Mouse (Mus musculus) heart, embryonic 15.5 days (tissue): Measurements from ENCODE around the gene Pcdh9. TPM values are rescaled to one million over a fixed set of nuclear protein-coding genes. Genes with fewer than 3 reads are reported as not detected.

ENCODE experiments used
- ATAC-seq: fragments of 200-750 bp; cut with Nextera tagmentation; replicated peaks from 2 replicates; pipeline ENCODE4 v1.8.0; 2017; ENCODE audit warnings: low read depth, moderate TSS enrichment; ENCODE audit not compliant: insufficient number of reproducible peaks, insufficient read depth, low FRiP score
- H3K27ac ChIP-seq: fragments of 300-500 bp; sonication (generic); 2 replicates; pipeline ENCODE4 v1.5.1; 2015; ENCODE audit warnings: mild to moderate bottlenecking, inconsistent platforms
- H3K27me3 ChIP-seq: fragments of 300-500 bp; sonication (generic); 2 replicates; pipeline ENCODE4 v1.6.1; 2015; ENCODE audit warnings: inconsistent platforms
- H3K36me3 ChIP-seq: fragments of 300-500 bp; sonication (generic); 2 replicates; pipeline ENCODE4 v1.6.1; 2015; ENCODE audit warnings: mild to moderate bottlenecking, inconsistent platforms
- H3K4me1 ChIP-seq: fragments of 300-500 bp; sonication (generic); replicated peaks from 2 replicates; pipeline ENCODE4 v1.6.1; 2015; ENCODE audit warnings: inconsistent platforms
- H3K4me2 ChIP-seq: fragments of 300-500 bp; sonication (generic); 2 replicates; pipeline ENCODE4 v1.6.1; 2015; ENCODE audit warnings: inconsistent platforms, mild to moderate bottlenecking, moderate library complexity
- H3K4me3 ChIP-seq: fragments of 300-500 bp; sonication (generic); 2 replicates; pipeline ENCODE4 v1.5.1; 2015; ENCODE audit warnings: mild to moderate bottlenecking, inconsistent platforms
- H3K9ac ChIP-seq: fragments of 300-500 bp; sonication (generic); 2 replicates; pipeline ENCODE4 v1.6.1; 2015; ENCODE audit warnings: mild to moderate bottlenecking, inconsistent platforms
- H3K9me3 ChIP-seq: fragments of 300-500 bp; sonication (generic); replicated peaks from 2 replicates; pipeline ENCODE4 v1.6.1; 2016; ENCODE audit warnings: inconsistent platforms
- WGBS: fragments of 180-500 bp; shearing (Covaris S2); methylation state at CpG from one replicate; pipeline ENCODE4 v1.1.7; 2015; ENCODE audit warnings: mixed read lengths; 5-methylcytosine and 5-hydroxymethylcytosine counted together
- polyA plus RNA-seq: library from polyadenylated mRNA; unstranded; fragments of >200 nt; fragmentation: Nextera tagmentation; extraction: Ambion mirVana; gene quantifications from 2 replicates; pipeline ENCODE4 v1.2.1, GENCODE M21; 2015

The Pcdh9 gene
- polyA plus RNA-seq, 1 experiment from 2014 or later, result 8.7 TPM

DNA sequence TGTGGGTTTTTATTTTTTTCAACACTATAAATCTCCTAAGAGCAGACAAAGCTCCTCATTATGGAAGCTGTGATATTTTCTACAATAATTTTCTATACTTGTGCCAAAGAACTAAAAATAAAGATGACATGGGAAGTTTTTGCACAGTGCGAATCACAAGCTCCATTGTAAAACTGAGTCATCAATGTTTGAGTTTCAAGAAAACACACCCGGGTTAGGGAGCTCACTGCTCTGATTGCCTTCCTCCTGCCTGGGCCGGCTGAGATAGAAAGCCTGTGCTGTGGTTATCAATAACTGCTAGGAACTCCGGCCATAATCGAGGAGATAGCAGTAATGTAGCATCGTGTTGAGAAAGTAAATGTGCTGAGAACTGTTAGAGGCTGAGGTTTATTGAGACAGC, 344.9 kb downstream of the Pcdh9 start:
- Histone ChIP-seq H3K9me3 (no peaks in the 10 kb centered on the region), H3K4me1 (no peaks in the 10 kb centered on the region), H3K4me3 (no peak overlapping the region), H3K4me2 (no peak overlapping the region), H3K36me3 (no peaks in the 10 kb centered on the region), H3K9ac (no peak overlapping the region), H3K27me3 (no peaks in the 10 kb centered on the region), H3K27ac (no peak overlapping the region)
- WGBS, result 52% methylated on average over 6 of the region's 6 CpGs
- ATAC-seq, result no peak

DNA sequence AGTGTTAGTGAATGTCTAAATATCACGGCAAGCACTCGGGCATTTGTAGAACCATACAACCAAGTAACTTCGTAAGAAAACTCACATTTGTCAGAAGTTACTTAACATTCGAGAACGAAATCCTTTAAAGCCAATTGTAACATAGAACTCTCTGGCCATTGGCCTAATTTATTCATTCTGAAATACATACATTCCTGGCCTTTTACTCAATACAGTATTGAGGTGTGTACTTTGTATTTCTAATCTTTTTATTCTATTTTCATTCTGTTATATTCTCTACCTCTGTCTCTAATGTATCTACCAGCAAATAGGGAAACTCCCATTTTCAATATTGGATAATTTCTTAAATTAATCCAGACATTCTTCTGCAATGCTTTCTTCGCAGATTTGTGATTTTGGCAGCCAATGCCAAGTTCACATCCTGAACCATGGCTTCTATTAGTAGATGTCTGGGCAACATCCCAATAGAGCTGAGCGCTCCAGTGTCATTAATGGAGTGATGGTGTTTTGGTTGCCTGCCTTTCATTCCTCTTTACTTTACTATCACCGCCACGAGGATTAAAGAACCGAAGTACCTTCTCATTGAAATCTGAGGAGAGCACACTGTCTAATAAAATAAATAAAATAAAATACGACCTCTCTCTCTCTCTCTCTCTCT, 346.4 kb downstream of the Pcdh9 start:
- Histone ChIP-seq H3K9ac (no peak overlapping the region), H3K27me3 (no peaks in the 10 kb centered on the region), H3K4me2 (no peak overlapping the region), H3K9me3 (no peaks in the 10 kb centered on the region), H3K4me1 (no peaks in the 10 kb centered on the region), H3K36me3 (no peaks in the 10 kb centered on the region), H3K4me3 (no peak overlapping the region), H3K27ac (no peak overlapping the region)
- no peak for ATAC-seq
- 79% methylated on average over 11 of the region's 11 CpGs for WGBS

DNA sequence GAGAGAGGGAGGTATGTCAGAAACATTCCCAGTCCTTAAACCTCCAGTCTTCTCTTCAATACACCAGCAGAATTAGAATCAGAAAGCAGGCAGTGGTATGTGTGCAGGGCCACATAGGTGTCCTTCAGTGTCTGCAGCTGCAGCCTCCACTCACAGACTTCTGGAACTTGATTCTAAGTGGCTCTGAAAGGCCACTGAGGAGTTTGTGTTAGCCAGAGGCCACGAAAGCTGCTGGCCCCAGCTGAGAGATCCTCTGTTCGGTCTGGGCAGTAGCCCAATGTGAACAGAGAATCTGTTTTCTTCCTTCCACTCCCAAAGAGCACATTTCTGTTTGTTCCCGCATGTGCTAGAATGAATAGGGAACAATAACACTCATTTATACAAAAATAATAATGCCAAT, 346.9 kb downstream of the Pcdh9 start:
- Histone ChIP-seq H3K36me3 (no peaks in the 10 kb centered on the region), H3K4me3 (no peak overlapping the region), H3K9me3 (no peaks in the 10 kb centered on the region), H3K4me2 (no peak overlapping the region), H3K27ac (no peak overlapping the region), H3K9ac (no peak overlapping the region), H3K4me1 (no peaks in the 10 kb centered on the region), H3K27me3 (no peaks in the 10 kb centered on the region)
- WGBS, result 70% methylated on average over 3 of the region's 3 CpGs
- no peak for ATAC-seq

DNA sequence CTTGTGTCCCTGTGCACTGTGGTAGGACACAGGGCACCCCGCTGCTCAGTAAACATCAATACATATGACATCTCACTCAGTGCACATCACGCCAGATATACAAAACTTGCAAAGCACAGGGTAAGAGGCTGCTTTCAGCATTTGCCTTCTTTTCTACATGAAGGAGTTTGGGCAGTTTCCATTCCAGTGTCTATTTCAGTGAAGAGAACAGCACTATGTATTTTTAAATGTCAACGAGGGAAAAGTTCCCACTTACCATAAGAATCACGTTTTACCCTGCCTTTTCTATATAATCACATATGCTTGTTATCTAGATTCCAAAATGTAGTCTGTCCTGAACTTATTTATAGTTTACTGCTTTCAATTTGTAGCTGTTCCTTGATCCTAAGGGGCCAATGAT, 355.6 kb downstream of the Pcdh9 start:
- H3K4me2 ChIP-seq, result no peak overlapping the region
- H3K27ac ChIP-seq, result no peak overlapping the region
- H3K9me3 ChIP-seq, result no peaks in the 10 kb centered on the region
- no peaks in the 10 kb centered on the region for H3K27me3 ChIP-seq
- no peak overlapping the region for H3K9ac ChIP-seq
- H3K4me1 ChIP-seq, result no peaks in the 10 kb centered on the region
- H3K36me3 ChIP-seq, result no peaks in the 10 kb centered on the region
- ATAC-seq, result no peak
- 66% methylated on average over 4 of the region's 4 CpGs for WGBS
- H3K4me3 ChIP-seq, result no peak overlapping the region

DNA sequence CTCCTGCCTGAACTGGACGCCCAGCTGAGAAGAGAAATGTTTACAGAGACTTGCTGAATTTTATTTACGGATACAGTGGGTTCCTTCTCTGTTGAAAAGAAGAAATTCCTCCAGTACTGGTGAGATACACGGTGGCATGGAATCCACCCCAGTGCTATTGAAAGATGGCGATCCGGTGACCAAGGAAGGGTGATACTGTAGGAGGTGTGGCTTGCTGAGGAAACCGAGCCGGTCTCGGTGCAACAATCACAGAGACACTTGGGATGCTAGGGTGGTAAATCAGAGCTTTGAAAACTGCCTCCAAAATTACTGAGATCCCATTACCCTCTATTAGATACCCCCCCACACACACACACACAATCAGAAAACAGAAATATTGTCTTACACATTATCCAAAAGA, 367.0 kb downstream of the Pcdh9 start:
- Histone ChIP-seq H3K36me3 (no peaks in the 10 kb centered on the region), H3K9me3 (no peaks in the 10 kb centered on the region), H3K4me1 (peaks cover 5% of the 10 kb centered on the region; the same call in 1 of the 2 replicates), H3K9ac (no peak overlapping the region), H3K4me2 (no peak overlapping the region), H3K4me3 (no peak overlapping the region), H3K27ac (no peak overlapping the region), H3K27me3 (no peaks in the 10 kb centered on the region)
- WGBS, result 68% methylated on average over 8 of the region's 8 CpGs
- no peak for ATAC-seq

DNA sequence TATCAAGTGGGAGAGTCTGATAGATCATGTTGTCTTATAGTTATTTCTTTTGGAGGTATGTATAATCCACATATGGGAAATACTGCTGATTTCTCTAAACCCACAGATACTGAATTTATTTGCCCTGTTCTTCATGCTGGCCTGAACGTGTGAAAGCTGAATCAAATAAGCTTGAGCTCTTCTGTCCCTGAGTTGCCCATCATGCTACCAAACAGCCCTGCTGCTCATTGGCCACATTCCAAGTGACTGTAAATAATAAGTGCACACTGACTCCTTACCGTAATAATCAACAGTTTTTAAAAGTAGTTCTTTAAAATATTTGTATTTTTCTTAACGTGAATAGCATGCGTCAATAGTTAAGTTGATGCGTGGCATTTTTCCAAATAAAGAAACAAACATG, 370.3 kb downstream of the Pcdh9 start:
- no peak for ATAC-seq
- H3K9me3 ChIP-seq, result no peaks in the 10 kb centered on the region
- H3K27ac ChIP-seq, result no peak overlapping the region
- 75% methylated on average over 5 of the region's 5 CpGs for WGBS
- no peak overlapping the region for H3K4me2 ChIP-seq
- H3K36me3 ChIP-seq, result no peaks in the 10 kb centered on the region
- H3K4me3 ChIP-seq, result no peak overlapping the region
- H3K27me3 ChIP-seq, result no peaks in the 10 kb centered on the region
- H3K4me1 ChIP-seq, result peaks cover 5% of the 10 kb centered on the region; the same call in 1 of the 2 replicates
- no peak overlapping the region for H3K9ac ChIP-seq

DNA sequence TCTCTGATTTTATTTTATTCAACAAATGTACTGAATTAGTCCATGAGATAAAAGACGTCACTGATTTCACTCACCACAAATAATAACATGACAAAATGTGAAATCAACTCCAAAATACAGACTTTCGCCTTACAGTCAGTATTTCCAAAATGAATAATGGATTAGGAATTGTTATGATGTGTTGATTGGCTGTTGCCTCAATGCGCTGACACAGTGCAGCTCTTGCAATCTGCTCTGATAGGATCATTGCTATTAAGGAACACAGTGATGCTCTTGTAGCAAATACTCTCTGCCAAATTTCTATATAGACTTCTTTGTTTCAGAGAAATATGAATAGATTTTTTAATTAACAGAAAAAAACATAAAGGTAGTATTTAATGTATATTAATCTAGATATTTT, 373.8 kb downstream of the Pcdh9 start:
- H3K36me3 ChIP-seq, result no peaks in the 10 kb centered on the region
- H3K4me3 ChIP-seq, result no peak overlapping the region
- no peaks in the 10 kb centered on the region for H3K27me3 ChIP-seq
- no peaks in the 10 kb centered on the region for H3K4me1 ChIP-seq
- H3K9me3 ChIP-seq, result no peaks in the 10 kb centered on the region
- no peak overlapping the region for H3K4me2 ChIP-seq
- ATAC-seq, result no peak
- H3K27ac ChIP-seq, result no peak overlapping the region
- H3K9ac ChIP-seq, result no peak overlapping the region
- WGBS, result 82% methylated on average over 3 of the region's 3 CpGs

DNA sequence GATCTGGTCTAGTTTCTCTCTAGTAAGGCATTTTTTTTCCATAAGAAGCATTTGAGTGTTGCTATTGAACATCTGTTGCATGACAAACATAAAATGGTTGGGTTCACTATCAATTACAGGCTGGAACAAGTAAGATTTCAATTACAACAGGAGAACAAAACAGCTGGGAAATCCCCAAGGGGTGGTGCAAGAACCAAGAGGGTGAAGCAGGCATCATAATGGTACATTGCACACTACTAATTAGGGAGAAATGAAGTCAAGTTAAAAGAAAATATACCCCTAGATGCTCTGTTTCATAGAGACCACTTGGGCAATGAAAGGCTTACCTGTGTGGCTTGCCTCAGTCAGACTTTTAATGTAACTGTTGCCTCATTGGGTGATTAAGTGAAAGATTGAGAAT, 384.4 kb downstream of the Pcdh9 start:
- no peak overlapping the region for H3K4me3 ChIP-seq
- H3K4me2 ChIP-seq, result no peak overlapping the region
- H3K27ac ChIP-seq, result no peak overlapping the region
- no peak for ATAC-seq
- H3K36me3 ChIP-seq, result no peaks in the 10 kb centered on the region
- no peaks in the 10 kb centered on the region for H3K9me3 ChIP-seq
- no peaks in the 10 kb centered on the region for H3K4me1 ChIP-seq
- no peaks in the 10 kb centered on the region for H3K27me3 ChIP-seq
- H3K9ac ChIP-seq, result no peak overlapping the region

DNA sequence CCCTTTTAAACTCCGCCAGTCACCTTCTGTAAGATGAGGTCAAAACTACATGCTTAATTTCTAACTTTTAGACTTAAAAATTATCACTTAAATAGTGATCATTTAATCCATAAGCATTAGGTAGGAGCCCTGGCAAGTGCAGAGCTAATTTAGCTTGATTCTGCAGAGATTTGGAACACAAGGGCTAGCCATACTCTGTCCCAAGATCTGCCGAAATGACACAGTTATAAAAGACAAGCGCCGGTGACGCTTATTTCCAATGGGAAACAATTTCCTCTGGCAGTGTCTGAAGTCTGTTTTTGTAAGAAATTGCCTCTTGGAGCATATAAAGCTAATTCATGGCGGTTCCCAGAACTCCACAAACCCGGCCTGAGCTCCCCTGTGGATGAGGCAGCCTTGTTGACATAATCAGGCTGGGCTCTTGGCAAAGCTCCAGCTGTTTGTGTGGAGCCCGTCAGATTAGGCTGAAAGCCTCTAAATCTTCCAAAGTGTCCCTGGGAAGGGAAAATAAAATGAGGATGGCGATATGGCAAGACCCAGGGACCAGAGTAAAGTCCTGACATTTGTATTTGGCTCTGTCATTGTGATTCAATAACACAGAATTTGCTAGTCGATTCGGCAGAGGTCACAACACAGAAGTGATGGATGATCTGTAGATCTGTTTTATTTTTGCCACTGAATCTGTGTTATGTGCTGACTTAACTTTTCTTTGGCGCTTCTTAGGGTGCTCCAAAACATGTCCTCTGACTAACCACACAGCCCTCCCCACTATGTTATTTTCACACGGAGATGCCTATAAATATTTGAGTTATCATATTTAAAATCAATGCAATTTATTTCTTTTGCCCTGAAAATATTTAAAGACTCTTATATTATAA, 391.4 kb downstream of the Pcdh9 start:
- ATAC-seq, result no peak
- Histone ChIP-seq H3K4me2 (no peak overlapping the region), H3K4me3 (no peak overlapping the region), H3K9ac (no peak overlapping the region), H3K27ac (no peak overlapping the region), H3K27me3 (no peaks in the 10 kb centered on the region), H3K9me3 (no peaks in the 10 kb centered on the region), H3K4me1 (no peaks in the 10 kb centered on the region), H3K36me3 (no peaks in the 10 kb centered on the region)
- 35% methylated on average over 13 of the region's 13 CpGs for WGBS

DNA sequence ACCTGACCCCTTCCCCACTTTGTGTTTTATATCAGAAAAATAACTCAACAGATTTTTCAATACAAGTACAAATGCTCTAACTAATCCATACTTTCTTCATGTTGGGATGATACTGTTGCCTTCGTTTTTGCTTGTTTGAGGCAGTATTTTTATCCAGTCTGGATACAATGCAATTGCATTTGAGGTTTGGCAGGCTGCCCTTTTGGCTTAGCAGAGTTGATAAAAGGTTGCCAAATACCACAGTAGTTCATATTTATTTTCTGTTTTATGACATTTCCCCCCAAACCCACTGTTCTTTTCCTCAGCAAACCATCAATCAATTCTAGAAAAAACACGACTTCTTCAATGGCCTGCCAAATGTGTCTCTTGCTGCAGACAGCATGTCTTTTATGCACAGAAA, 415.5 kb downstream of the Pcdh9 start:
- no peaks in the 10 kb centered on the region for H3K27me3 ChIP-seq
- H3K9me3 ChIP-seq, result no peaks in the 10 kb centered on the region
- H3K27ac ChIP-seq, result no peak overlapping the region
- no peak for ATAC-seq
- 36% methylated on average over 2 of the region's 2 CpGs for WGBS
- H3K9ac ChIP-seq, result no peak overlapping the region
- no peaks in the 10 kb centered on the region for H3K4me1 ChIP-seq
- no peak overlapping the region for H3K4me3 ChIP-seq
- H3K4me2 ChIP-seq, result no peak overlapping the region
- no peaks in the 10 kb centered on the region for H3K36me3 ChIP-seq

DNA sequence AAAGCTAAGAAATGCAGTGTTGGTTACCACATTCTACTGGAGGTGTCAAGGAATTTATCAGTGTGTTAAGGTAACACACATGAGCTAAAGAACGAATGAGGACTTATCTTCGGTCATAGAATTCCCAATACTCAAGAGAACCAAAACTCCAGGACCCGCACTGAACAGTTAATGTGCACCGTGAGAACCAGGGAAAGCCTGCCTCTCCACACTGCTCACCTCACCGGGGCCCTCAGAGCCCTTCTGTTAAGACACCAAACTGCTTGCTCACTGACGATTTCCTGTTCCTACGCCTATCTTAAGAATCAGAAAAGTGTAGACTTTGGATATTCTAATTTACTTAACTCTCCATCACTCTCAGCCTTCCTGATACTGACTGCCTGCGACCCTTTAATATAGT, 418.0 kb downstream of the Pcdh9 start:
- Histone ChIP-seq H3K4me2 (no peak overlapping the region), H3K27me3 (no peaks in the 10 kb centered on the region), H3K9ac (no peak overlapping the region), H3K9me3 (no peaks in the 10 kb centered on the region), H3K36me3 (no peaks in the 10 kb centered on the region), H3K27ac (no peak overlapping the region), H3K4me1 (no peaks in the 10 kb centered on the region), H3K4me3 (no peak overlapping the region)
- no peak for ATAC-seq
- 76% methylated on average over 8 of the region's 8 CpGs for WGBS

DNA sequence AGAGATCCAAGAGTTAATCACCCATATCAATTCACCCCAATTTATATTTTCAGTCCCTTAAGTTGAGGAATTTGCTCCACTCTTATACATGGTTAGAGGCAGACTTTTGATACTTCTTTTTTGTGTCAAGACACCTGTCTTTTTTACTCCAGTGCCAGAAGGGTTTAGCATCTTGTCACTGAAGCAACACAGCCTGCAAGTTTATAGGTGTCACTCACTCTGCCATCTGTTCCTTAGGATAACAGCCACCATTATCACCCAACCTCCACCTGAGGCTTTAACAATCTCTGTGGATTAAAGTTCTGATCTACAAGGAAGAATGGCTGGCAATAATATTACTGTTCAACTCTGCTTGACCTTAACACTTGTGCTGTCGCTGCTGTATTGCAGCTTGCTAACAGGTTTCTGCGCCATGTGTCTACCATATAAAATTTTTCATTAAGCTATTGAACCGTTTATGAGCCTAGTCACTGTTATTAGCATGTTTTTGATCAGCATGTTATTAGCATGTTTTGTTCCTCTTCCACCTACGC, 427.1 kb downstream of the Pcdh9 start:
- WGBS, result 83% methylated on average over 4 of the region's 4 CpGs
- Histone ChIP-seq H3K36me3 (no peaks in the 10 kb centered on the region), H3K27me3 (no peaks in the 10 kb centered on the region), H3K4me1 (no peaks in the 10 kb centered on the region), H3K4me2 (no peak overlapping the region), H3K27ac (no peak overlapping the region), H3K9ac (no peak overlapping the region), H3K9me3 (no peaks in the 10 kb centered on the region), H3K4me3 (no peak overlapping the region)
- ATAC-seq, result no peak
